23 mouse cellular contexts compared by ENCODE assay signal in the genomic region with DNA sequence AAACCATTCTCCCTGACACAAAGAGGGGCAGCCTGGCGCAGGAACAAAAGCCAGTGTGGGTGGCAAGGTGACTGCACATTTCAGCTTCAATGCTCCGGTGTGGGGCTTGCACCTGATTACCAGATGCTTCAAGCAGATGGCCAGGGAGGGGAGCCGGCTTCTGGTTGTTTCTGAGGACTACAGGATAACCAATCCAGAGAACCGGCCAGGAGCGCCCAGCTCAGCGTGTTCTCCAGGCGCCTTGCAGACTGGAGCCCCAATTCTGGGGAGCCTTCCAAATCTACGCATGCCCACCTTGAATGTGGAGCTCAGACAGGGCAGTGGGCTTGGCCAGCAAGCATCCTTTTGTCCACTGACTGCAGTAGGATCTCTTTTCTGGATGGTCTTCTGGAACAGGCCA.
A peak's percentile ranks its signal among the peaks of the same experiment; 100 is the strongest.
DNase-seq lines count a peak whose midpoint lies in the region; ATAC-seq lines count a peak whose summit lies in the region.
"Had no signal": no experiment of that assay in that cellular context is flagged by ENCODE, and none has a peak within 500 bp of the region (broad histone marks: within the 10 kb centered on the region; RNA-seq: fewer than 3 reads in every experiment).

No protein-coding gene starts in this region.

- no peak for ATAC-seq in hindbrain, embryonic 15.5 days (ENCODE audit: low FRiP score, low read depth)
- peak; percentile 38; the same call in 1 of the 2 replicates for ATAC-seq in cerebellum, adult (ENCODE audit: insufficient number of reproducible peaks, low FRiP score, low TSS enrichment)
- ATAC-seq: activated CD4-positive, CD25-positive, alpha-beta regulatory T cell, adult 4 months; liver, embryonic 12.5 days; Patski had no signal

- H3K9me3 ChIP-seq in hindbrain, embryonic 15.5 days: no peaks in the 10 kb centered on the region
- no peaks in the 10 kb centered on the region for H3K9me3 ChIP-seq in hindbrain, embryonic 10.5 days
- H3K9me3 ChIP-seq: embryonic facial prominence, embryonic 15.5 days; limb, embryonic 10.5 days; liver, embryonic 12.5 days; midbrain, embryonic 12.5 days had no signal

- H3K4me1 ChIP-seq in hindbrain, embryonic 15.5 days (replicated peaks): peaks cover 19% of the 10 kb centered on the region
- peaks cover 23% of the 10 kb centered on the region for H3K4me1 ChIP-seq in hindbrain, embryonic 10.5 days (replicated peaks)
- H3K4me1 ChIP-seq: embryonic facial prominence, embryonic 15.5 days; liver, embryonic 12.5 days had no signal

- H3K4me3 ChIP-seq in hindbrain, embryonic 15.5 days: no peak overlapping the region
- H3K4me3 ChIP-seq in hindbrain, embryonic 10.5 days: no peak overlapping the region
- H3K4me3 ChIP-seq: embryonic facial prominence, embryonic 15.5 days; heart, adult 2 months; limb, embryonic 10.5 days; liver, embryonic 12.5 days; midbrain, embryonic 12.5 days had no signal

- H3K4me2 ChIP-seq in hindbrain, embryonic 15.5 days: no peak overlapping the region
- H3K4me2 ChIP-seq: embryonic facial prominence, embryonic 15.5 days; liver, embryonic 12.5 days; lung, embryonic 14.5 days; midbrain, embryonic 12.5 days had no signal

- WGBS in hindbrain, embryonic 15.5 days: 76% methylated on average over 8 of the region's 8 CpGs
- 82% methylated on average over 8 of the region's 8 CpGs for WGBS in hindbrain, embryonic 10.5 days

- peak overlapping the region; percentile 65; the same call in 1 of the 2 replicates for H3K27ac ChIP-seq in hindbrain, embryonic 15.5 days (replicated peaks)
- H3K27ac ChIP-seq in hindbrain, embryonic 10.5 days: no peak overlapping the region; the same call in 1 of the 2 replicates
- H3K27ac ChIP-seq: embryonic facial prominence, embryonic 15.5 days; heart, adult 2 months; limb, embryonic 10.5 days; liver, embryonic 12.5 days; macrophage; midbrain, embryonic 12.5 days had no signal

- DNase-seq in hindbrain, embryonic 10.5 days (ENCODE audit: low spot score): no peak
- peak; percentile 93 for DNase-seq in brain, adult 2 months (ENCODE audit: low read depth, low spot score)
- DNase-seq in cerebellum, postnatal 10 days: peak; percentile 85 to 89
- DNase-seq in lung, postnatal 10 days: no peak
- DNase-seq in kidney, adult 8-10 months: no peak
- DNase-seq in liver: no peak
- DNase-seq: adrenal gland, postnatal 25 days; embryo, embryonic 11 days; gastrocnemius, postnatal 10 days; heart, adult 2 months; kidney, adult 9 months; kidney, postnatal 4 days; lung, embryonic 14.5 days; thymus, postnatal 4 days had no signal

- H3K36me3 ChIP-seq in hindbrain, embryonic 15.5 days: no peaks in the 10 kb centered on the region
- H3K36me3 ChIP-seq in hindbrain, embryonic 10.5 days: no peaks in the 10 kb centered on the region
- H3K36me3 ChIP-seq: embryonic facial prominence, embryonic 15.5 days; limb, embryonic 10.5 days; liver, embryonic 12.5 days; midbrain, embryonic 12.5 days had no signal

- H3K9ac ChIP-seq in hindbrain, embryonic 15.5 days: no peak overlapping the region
- H3K9ac ChIP-seq: embryonic facial prominence, embryonic 15.5 days; liver, embryonic 12.5 days; lung, embryonic 14.5 days; midbrain, embryonic 12.5 days had no signal

- H3K27me3 ChIP-seq in hindbrain, embryonic 15.5 days: no peaks in the 10 kb centered on the region
- H3K27me3 ChIP-seq in hindbrain, embryonic 10.5 days (ENCODE audit: insufficient read depth, poor library complexity, severe bottlenecking): no peaks in the 10 kb centered on the region
- H3K27me3 ChIP-seq: embryonic facial prominence, embryonic 15.5 days; liver, embryonic 12.5 days; midbrain, embryonic 12.5 days; Patski had no signal

Comparison
In these comparisons a context has a peak if more than half of its experiments do, and no peak if none do; other contexts are left out.
1. DNase-seq: peak in brain, adult 2 months (single experiment) and cerebellum, postnatal 10 days (2 of 2); none in hindbrain, embryonic 10.5 days (single experiment), lung, postnatal 10 days (single experiment), kidney, adult 8-10 months (0 of 2) and liver (single experiment).